Mouse (Mus musculus) kidney, postnatal 0 days (tissue): ENCODE results near the gene Cts8. TPM values are rescaled to one million over a fixed set of nuclear protein-coding genes. Genes with fewer than 3 reads are reported as not detected.

Experiments
- ATAC-seq: fragments of 200-750 bp; cut with Nextera tagmentation; replicated peaks from 2 replicates; pipeline ENCODE4 v1.8.0; 2017; ENCODE audit warnings: low read depth, moderate number of reproducible peaks, moderate TSS enrichment, moderate library complexity; ENCODE audit not compliant: low FRiP score
- DNase-seq: peaks from one replicate; pipeline ENCODE4 v3.0.0-alpha.2; 2016; ENCODE audit warnings: low spot score
- H3K27ac ChIP-seq: fragments of 300-500 bp; sonication (generic); 2 replicates; pipeline ENCODE4 v1.5.1; 2014; ENCODE audit warnings: mild to moderate bottlenecking
- H3K27me3 ChIP-seq: fragments of 300-500 bp; sonication (generic); 2 replicates; pipeline ENCODE4 v1.6.1; 2014; ENCODE audit warnings: low read length, mixed read lengths; ENCODE audit not compliant: insufficient read depth
- H3K36me3 ChIP-seq: fragments of 300-500 bp; sonication (generic); 2 replicates; pipeline ENCODE4 v1.6.1; 2014; ENCODE audit warnings: low read length, mixed read lengths; ENCODE audit not compliant: insufficient read depth
- H3K4me1 ChIP-seq: fragments of 300-500 bp; sonication (generic); replicated peaks from 2 replicates; pipeline ENCODE4 v1.6.1; 2014; ENCODE audit warnings: antibody characterized with exemption, low read length, mixed read lengths; ENCODE audit not compliant: insufficient read depth
- H3K4me2 ChIP-seq: fragments of 300-500 bp; sonication (generic); 2 replicates; pipeline ENCODE4 v1.6.1; 2014; ENCODE audit warnings: mild to moderate bottlenecking, low read length, moderate library complexity, mixed read lengths
- H3K4me3 ChIP-seq: fragments of 300-500 bp; sonication (generic); replicated peaks from 2 replicates; pipeline ENCODE4 v1.5.1; 2014; ENCODE audit warnings: low read depth, low read length
- H3K9ac ChIP-seq: fragments of 300-500 bp; sonication (generic); 2 replicates; pipeline ENCODE4 v1.6.1; 2014; ENCODE audit warnings: low read depth, low read length
- H3K9me3 ChIP-seq: fragments of 300-500 bp; sonication (generic); replicated peaks from 2 replicates; pipeline ENCODE4 v1.6.1; 2016; ENCODE audit warnings: low read length, inconsistent platforms, mixed read lengths
- CTCF ChIP-seq: IDR thresholded peaks from 2 replicates; pipeline ENCODE4 v1.5.1; 2016; ENCODE audit warnings: antibody characterized with exemption, low read depth, mild to moderate bottlenecking, moderate library complexity
- WGBS: fragments of 180-500 bp; shearing (Covaris S2); extraction: QIAGEN DNeasy Blood & Tissue Kit; methylation state at CpG from one replicate; pipeline ENCODE4 v1.1.7; 2014; 5-methylcytosine and 5-hydroxymethylcytosine counted together
- polyA plus RNA-seq: library from polyadenylated mRNA; unstranded; fragments of >200 nt; fragmentation: Nextera tagmentation; extraction: Ambion mirVana; gene quantifications from 2 replicates; pipeline ENCODE4 v1.2.1, GENCODE M21; 2015

The Cts8 gene
- not detected in 2 replicates for polyA plus RNA-seq

DNA sequence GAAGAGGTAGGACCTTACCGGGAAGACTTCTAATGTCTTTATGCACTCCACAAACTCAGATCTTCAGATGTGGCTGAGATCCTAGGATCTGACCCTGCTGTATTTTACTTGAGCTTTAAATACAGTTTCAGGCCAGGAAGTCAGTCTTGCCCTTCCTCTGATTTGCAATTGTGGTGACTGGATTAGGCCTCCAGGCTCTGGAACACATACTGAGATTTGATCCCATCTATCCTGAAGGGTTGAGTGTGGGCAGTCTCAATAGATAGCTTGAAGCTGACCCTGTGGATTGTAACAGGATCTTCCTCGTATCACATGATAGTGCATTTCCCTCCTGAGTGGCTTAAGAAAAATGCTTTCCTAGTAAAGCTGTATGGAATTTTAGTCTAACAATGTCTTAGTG lies at the start of gene Cts8:
Cts8 (minus strand) TSS at position 101 of the 400 bp plus-strand sequence.
- 86% methylated on average over 2 of the region's 2 CpGs for WGBS
- H3K4me3 ChIP-seq: no peak within 1 kb of the TSS

DNA sequence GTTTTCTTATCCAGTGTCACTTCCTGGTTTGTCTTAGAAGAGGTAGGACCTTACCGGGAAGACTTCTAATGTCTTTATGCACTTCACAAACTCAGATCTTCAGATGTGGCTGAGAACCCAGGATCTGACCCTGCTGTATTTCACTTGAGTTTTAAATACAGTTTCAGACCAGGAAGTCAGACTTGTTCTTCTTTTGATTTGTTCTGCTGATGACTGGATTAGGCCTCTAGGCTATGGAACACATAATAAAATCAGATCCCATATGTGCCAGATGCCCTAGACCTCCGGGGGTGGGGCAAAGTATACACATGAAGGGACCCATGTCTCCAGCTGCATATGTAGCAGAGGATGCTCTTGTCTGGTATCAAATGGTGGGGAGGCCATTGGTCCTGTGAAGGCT lies 33.6 kb upstream of the Cts8 start, which contains the start of gene Gm49398:
Gm49398 (minus strand) TSS at position 101 of the 400 bp plus-strand sequence.
- Histone ChIP-seq H3K27ac (no peak within 1 kb of the TSS), H3K4me1 (no peaks in the 10 kb centered on the region), H3K9ac (no peak within 1 kb of the TSS), H3K9me3 (no peaks in the 10 kb centered on the region), H3K27me3 (no peaks in the 10 kb centered on the region), H3K4me3 (no peak within 1 kb of the TSS), H3K4me2 (no peak within 1 kb of the TSS), H3K36me3 (no peaks in the 10 kb centered on the region)
- no peak for DNase-seq
- ATAC-seq: no peak
- WGBS: 86% methylated on average over 2 of the region's 2 CpGs
- TF ChIP-seq CTCF: no peak

More for the DNA sequence above, at the start of gene Cts8:
- Histone ChIP-seq H3K27ac (no peak within 1 kb of the TSS), H3K9ac (no peak within 1 kb of the TSS), H3K4me2 (no peak within 1 kb of the TSS), H3K4me1 (no peaks in the 10 kb centered on the region), H3K27me3 (no peaks in the 10 kb centered on the region), H3K36me3 (no peaks in the 10 kb centered on the region), H3K9me3 (no peaks in the 10 kb centered on the region)
- DNase-seq (no peak), ATAC-seq (no peak)
- no peak for TF ChIP-seq CTCF

DNA sequence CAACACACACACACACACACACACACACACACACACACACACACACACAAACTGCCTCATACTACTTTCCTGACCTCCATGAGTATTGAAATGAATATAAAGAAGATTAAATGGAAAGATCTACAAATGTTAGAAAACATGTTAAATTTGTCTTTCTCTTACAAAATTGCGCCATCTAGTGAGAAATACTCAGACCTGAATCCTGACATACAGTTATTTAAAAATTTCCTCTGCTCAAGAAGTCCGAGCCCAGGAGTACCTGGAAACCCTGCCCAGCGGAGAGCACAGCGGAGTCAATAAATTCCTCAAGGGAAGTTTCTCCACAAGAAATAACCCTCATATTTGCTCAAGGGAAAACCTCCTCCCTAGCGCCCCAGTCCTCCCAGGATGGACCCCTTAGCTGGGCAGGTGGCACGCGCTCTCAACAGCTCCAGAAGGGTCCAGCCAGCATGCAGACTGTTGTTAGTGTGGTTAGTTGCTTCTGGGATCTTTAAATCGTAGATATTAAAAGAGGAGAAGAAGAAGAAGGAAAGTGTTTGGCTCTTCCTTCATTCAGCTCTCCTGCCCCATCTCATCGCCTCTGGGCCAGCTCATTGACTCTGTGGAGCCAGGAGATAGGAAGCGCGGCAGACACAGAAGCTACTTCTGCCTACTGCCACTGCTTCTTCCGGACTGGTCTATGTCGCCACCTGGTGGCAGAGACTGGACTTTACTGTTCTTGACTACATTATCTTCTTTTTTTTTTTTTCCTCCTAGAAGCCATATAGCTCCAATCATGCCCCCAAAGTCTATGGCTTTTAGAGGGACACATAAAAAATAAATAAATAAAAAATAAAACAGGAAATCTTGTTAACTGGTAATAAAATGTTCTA lies 13.8 kb downstream of the Cts8 start:
- DNase-seq (peak; percentile 64), ATAC-seq (no peak)
- Histone ChIP-seq H3K27me3 (no peaks in the 10 kb centered on the region), H3K4me1 (no peaks in the 10 kb centered on the region), H3K4me3 (no peak overlapping the region), H3K9ac (no peak overlapping the region), H3K36me3 (no peaks in the 10 kb centered on the region), H3K4me2 (no peak overlapping the region), H3K9me3 (no peaks in the 10 kb centered on the region), H3K27ac (no peak overlapping the region)
- WGBS: 54% methylated on average over 13 of the region's 13 CpGs
- TF ChIP-seq CTCF: peak; percentile 69

GRCm38 (mm10) chr13:61203310-61203709 lies 51.8 kb downstream of the Cts8 start, which contains the start of gene Cts6:
Cts6 (minus strand) TSS chr13:61203410.
- Histone ChIP-seq H3K9me3 (no peaks in the 10 kb centered on the region), H3K27ac (no peak within 1 kb of the TSS)

More at GRCm38 (mm10) chr13:61203310-61203709, 51.8 kb downstream of the Cts8 start, which contains the start of gene Cts6:
- Histone ChIP-seq H3K4me3 (no peak within 1 kb of the TSS), H3K4me1 (no peaks in the 10 kb centered on the region), H3K27me3 (no peaks in the 10 kb centered on the region), H3K4me2 (no peak within 1 kb of the TSS), H3K9ac (no peak within 1 kb of the TSS), H3K36me3 (no peaks in the 10 kb centered on the region)
- no peak for DNase-seq
- ATAC-seq: no peak
- 81% methylated on average over 3 of the region's 3 CpGs for WGBS
- TF ChIP-seq CTCF: no peak

Other genes starting within 250 kb of the Cts8 start
- not detected in 2 replicates for gene Ctsj, start 249.4 kb downstream of the Cts8 start, polyA plus RNA-seq
- not detected in 2 replicates for gene Ctsq, start 214.7 kb downstream of the Cts8 start, polyA plus RNA-seq
- gene Ctsr, start 91.1 kb downstream of the Cts8 start, polyA plus RNA-seq: not detected in 2 replicates
- gene Cts6, start 51.9 kb downstream of the Cts8 start, polyA plus RNA-seq: not detected in 2 replicates
- not detected in 2 replicates for gene Gm49398, start 33.5 kb upstream of the Cts8 start, polyA plus RNA-seq
- gene Cts7, start 102.8 kb upstream of the Cts8 start, polyA plus RNA-seq: not detected in 2 replicates